Mouse (Mus musculus): ENCODE results near the gene Asic2. TPM values are rescaled to one million over a fixed set of nuclear protein-coding genes. Genes with fewer than 3 reads are reported as not detected.

Gene Asic2
- total RNA-seq, 2 experiments from 2014 or later: 94.7 to 97.6 TPM

GRCm38 (mm10) chr11:80835841-80836240 lies 1132.4 kb downstream of the Asic2 start:
- no peak for DNase-seq (ENCODE audit: low spot score in 2 of 2)
- intact Hi-C loops (cut with DNase I): loop anchor here (10.0 kb wide), 1 partner anchor 319 kb away; no protein-coding TSS in a partner anchor

DNA sequence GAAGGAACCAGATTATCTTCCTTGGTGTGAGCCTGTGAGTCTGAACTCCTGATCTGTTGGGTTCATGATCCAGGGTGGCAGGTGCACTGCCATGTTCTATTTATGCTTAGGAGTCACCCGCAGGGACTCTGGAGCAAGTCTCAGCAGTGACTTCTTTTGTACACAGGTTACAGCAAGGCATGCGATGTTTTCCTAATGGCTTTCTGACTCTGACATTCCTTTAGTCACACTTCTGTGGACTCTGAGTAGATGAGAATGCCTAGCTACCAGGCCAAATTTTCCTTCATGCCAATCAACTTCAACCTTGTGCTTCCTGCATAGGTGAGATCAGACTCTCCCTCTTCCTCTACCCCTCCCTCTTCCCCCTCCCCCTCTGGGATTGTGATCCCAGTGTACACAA lies 1132.9 kb downstream of the Asic2 start:
- no peak for DNase-seq (ENCODE audit: low spot score in 2 of 2)
- intact Hi-C loops (cut with DNase I): loop anchor here (10.0 kb wide), 1 partner anchor 319 kb away; no protein-coding TSS in a partner anchor

Other genes with a start within 250 kb of the Asic2 start
- under 1 TPM in 1 of 2 experiments, not detected in 1; 0.29 TPM for gene 5530401A14Rik, start 107.8 kb downstream of the Asic2 start, total RNA-seq (2021)
- gene Ccl2, start 67.1 kb upstream of the Asic2 start, total RNA-seq (2021): not detected
- gene Gm17268, start 70.1 kb upstream of the Asic2 start, total RNA-seq (2021): not detected
- under 1 TPM in 1 of 2 experiments, not detected in 1; 0.59 TPM for gene Ccl7, start 77.3 kb upstream of the Asic2 start, total RNA-seq (2021)
- gene Ccl11, start 89.4 kb upstream of the Asic2 start, total RNA-seq (2021): under 1 TPM; 0.42 to 0.55 TPM
- gene Ccl12, start 133.4 kb upstream of the Asic2 start, total RNA-seq (2021): under 1 TPM in 1 of 2 experiments, not detected in 1; 0.75 TPM
- gene Ccl8, start 146.7 kb upstream of the Asic2 start, total RNA-seq (2021): under 1 TPM in 1 of 2 experiments, not detected in 1; 0.74 TPM